Mouse (Mus musculus) olfactory bulb, adult 2 months (tissue): Measurements from ENCODE around the gene Klhl5. TPM values are rescaled to one million over a fixed set of nuclear protein-coding genes. Genes with fewer than 3 reads are reported as not detected.

ENCODE experiments used
- H3K27ac ChIP-seq: fragments of 200-500 bp; 2 replicates; pipeline ENCODE4 v1.5.1; 2012; ENCODE audit warnings: low read depth, low read length; ENCODE audit not compliant: insufficient read depth
- H3K4me1 ChIP-seq: fragments of 200-500 bp; 2 replicates; pipeline ENCODE4 v1.6.1; 2012; ENCODE audit warnings: low read length; ENCODE audit not compliant: control insufficient read depth, insufficient read depth
- H3K4me3 ChIP-seq: fragments of 200-500 bp; 2 replicates; pipeline ENCODE4 v1.5.1; 2012; ENCODE audit warnings: mild to moderate bottlenecking, low read depth, low read length, moderate library complexity; ENCODE audit not compliant: insufficient read depth
- CTCF ChIP-seq: fragments of 200-500 bp; IDR thresholded peaks from 2 replicates; pipeline ENCODE4 v1.5.1; 2012; ENCODE audit warnings: low read depth, mild to moderate bottlenecking, low read length, moderate library complexity; ENCODE audit not compliant: insufficient read depth
- POLR2A ChIP-seq: fragments of 200-500 bp; IDR thresholded peaks from 2 replicates; pipeline ENCODE4 v1.6.1; 2012; ENCODE audit warnings: mild to moderate bottlenecking, low read depth, low read length, moderate library complexity; ENCODE audit not compliant: insufficient read depth
- WGBS: fragments of 180-500 bp; shearing (Covaris S2); methylation state at CpG from one replicate; pipeline ENCODE4 v1.1.7; 2018; 5-methylcytosine and 5-hydroxymethylcytosine counted together
- polyA plus RNA-seq: library from polyadenylated mRNA; stranded (reverse); fragments of >200 nt; gene quantifications from 2 replicates; pipeline ENCODE4 v1.2.4, GENCODE M21; 2012; ENCODE audit warnings: low replicate concordance; ENCODE audit not compliant: missing spikeins, insufficient read depth, insufficient read length

Gene Klhl5
- polyA plus RNA-seq, 1 experiment, result not detected

DNA sequence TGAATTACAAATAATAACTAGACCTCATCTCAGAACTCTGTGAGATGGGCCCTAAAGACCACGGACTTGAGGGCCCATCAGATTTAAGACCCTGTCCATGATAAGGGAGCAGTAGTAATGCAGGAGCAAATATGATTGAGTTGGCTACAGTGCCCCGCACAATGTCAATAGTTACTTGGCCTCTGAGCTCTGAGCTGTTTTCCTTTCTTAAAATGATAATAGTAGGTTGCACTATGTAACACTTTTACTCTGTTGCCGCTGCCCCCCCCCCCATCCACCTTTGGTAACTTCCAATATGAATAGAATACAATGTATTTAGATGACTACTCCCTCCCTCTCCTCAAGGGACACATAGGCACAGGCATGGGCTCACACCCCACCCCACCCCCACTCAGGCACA lies 43.9 kb downstream of the Klhl5 start:
- Histone ChIP-seq H3K4me3 (no peak overlapping the region), H3K4me1 (0 out of 2 replicates have a peak, but pooled peaks cover 3% of the 10 kb centered on the region), H3K27ac (no peak overlapping the region)
- WGBS, result 90% methylated on average over 3 of the region's 3 CpGs
- TF ChIP-seq CTCF, result no peak

DNA sequence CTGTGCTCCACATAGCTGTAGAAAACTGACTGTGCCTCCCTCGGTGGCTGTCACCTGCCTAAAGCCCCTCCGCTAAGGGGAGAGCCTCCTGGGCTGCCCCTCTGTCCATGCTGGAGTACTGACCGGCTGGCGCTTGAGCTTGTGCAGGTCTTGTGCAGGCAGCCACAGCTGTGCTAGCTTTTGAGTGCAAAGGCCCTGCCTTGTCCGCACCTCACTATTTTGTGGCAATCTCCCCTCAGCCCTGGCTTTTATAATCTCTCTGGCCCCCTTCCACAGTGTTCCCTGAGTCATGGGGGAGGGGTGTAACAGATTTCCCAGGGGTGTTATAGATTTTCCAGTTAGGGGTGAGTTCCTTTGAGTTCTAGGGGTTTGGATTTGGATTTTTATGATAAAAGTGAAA lies 44.4 kb downstream of the Klhl5 start:
- Histone ChIP-seq H3K4me3 (no peak overlapping the region), H3K27ac (no peak overlapping the region), H3K4me1 (0 out of 2 replicates have a peak, but pooled peaks cover 3% of the 10 kb centered on the region)
- WGBS, result 88% methylated on average over 5 of the region's 5 CpGs
- TF ChIP-seq POLR2A (no peak), CTCF (no peak)

DNA sequence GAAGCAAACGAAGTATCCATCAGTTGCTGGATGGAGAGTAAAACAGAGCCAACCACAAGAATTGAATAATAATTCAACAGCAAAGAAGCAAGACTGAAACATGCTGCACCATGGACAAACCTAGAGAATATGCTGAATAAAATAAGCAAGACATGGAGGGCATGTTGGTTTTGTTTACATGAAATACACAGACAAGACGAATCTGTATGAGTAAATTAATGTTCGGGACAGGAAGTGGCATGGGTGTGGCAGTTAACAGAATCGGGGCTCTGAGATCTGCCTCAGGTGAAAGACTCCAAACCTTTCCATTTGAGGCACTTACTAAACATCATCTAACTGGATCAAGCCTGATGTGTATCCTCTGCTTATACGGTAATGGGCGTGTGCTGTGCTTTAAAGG lies 46.9 kb downstream of the Klhl5 start:
- no peaks in the 10 kb centered on the region for H3K4me1 ChIP-seq
- no peak overlapping the region for H3K27ac ChIP-seq
- H3K4me3 ChIP-seq, result no peak overlapping the region
- WGBS, result 87% methylated on average over 6 of the region's 6 CpGs
- TF ChIP-seq POLR2A (no peak), CTCF (no peak)

DNA sequence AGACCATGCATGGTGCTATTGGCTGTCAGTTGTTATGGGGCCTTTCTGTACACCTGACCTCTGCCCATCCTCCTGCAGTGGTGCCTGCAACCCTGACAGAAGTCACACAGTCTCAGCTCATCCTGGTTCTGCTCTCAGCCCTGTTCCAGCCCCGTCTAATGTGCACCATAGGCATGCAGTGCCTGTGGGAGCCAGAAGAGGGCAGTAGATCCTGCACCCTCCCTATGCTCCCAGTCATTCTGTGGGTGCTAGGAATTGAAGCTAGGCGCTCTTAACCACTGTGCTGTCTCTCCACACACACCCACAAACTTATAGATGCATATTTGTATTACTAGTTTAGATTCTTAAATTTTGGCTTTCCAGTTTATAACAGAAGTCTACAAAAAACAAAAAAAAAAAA lies 49.5 kb downstream of the Klhl5 start:
- Histone ChIP-seq H3K27ac (no peak overlapping the region), H3K4me3 (no peak overlapping the region), H3K4me1 (no peaks in the 10 kb centered on the region)
- no peak for TF ChIP-seq POLR2A
- 92% methylated on average over 2 of the region's 2 CpGs for WGBS

GRCm38 (mm10) chr5:65157412-65158381 lies 50.4 kb downstream of the Klhl5 start:
- Histone ChIP-seq H3K4me1 (no peaks in the 10 kb centered on the region), H3K27ac (no peak overlapping the region), H3K4me3 (no peak overlapping the region)
- no peak for TF ChIP-seq POLR2A
- WGBS, result 83% methylated on average over 22 of the region's 22 CpGs

DNA sequence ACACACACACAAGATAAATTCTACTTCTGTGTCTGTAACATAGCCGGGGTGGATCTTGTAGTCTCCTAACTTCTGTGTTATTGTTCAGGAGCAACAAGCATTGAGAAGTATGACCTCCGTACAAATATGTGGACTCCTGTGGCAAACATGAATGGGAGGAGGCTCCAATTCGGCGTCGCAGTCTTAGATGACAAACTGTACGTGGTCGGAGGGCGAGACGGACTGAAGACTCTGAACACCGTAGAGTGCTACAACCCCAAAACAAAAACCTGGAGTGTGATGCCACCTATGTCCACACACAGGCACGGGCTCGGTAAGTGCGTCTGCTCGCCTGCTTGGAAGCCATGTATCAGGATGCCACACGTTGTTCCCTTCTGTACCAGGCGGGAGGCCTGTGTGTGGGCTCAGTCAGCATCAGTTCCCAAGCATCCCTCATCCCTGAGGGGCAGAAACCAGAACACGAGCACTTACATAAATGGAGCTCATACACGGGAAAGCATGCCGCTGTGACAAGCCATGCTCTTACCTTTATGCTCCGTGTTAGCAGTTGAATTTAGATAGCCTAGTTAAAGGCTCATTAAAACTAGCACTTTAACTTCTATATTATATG lies 51.5 kb downstream of the Klhl5 start:
- 87% methylated on average over 20 of the region's 20 CpGs for WGBS
- no peak overlapping the region for H3K4me3 ChIP-seq
- TF ChIP-seq CTCF (no peak), POLR2A (no peak)
- no peak overlapping the region for H3K27ac ChIP-seq
- H3K4me1 ChIP-seq, result no peaks in the 10 kb centered on the region

GRCm38 (mm10) chr5:65163001-65163400 lies 55.7 kb downstream of the Klhl5 start:
- WGBS, result 87% methylated on average over 5 of the region's 5 CpGs
- Histone ChIP-seq H3K4me3 (no peak overlapping the region), H3K27ac (no peak overlapping the region), H3K4me1 (no peaks in the 10 kb centered on the region)
- TF ChIP-seq POLR2A (no peak), CTCF (no peak)

- WGBS, result 90% methylated on average over 17 of the region's 17 CpGs
- TF ChIP-seq CTCF, result no peak
- TF ChIP-seq POLR2A, result no peak
- Histone ChIP-seq H3K4me1 (no peaks in the 10 kb centered on the region), H3K4me3 (no peak overlapping the region), H3K27ac (no peak overlapping the region)
Measured at GRCm38 (mm10) chr5:65163489-65164092, 56.3 kb downstream of the Klhl5 start.

- Histone ChIP-seq H3K4me1 (peaks cover 11% of the 10 kb centered on the region), H3K27ac (no peak overlapping the region), H3K4me3 (no peak overlapping the region)
- WGBS, result 53% methylated on average over 9 of the region's 9 CpGs
- no peak for TF ChIP-seq CTCF
- TF ChIP-seq POLR2A, result no peak
Measured at GRCm38 (mm10) chr5:65170206-65170605, 62.9 kb downstream of the Klhl5 start.
